Mouse (Mus musculus): ENCODE measurements around the gene H2-Q7.
"Not testable (repeated sequence)": the region's sequence is repeated elsewhere in the genome, so short reads cannot be mapped to it uniquely, and the experiment has no call there.

H2-Q7 gene

DNA sequence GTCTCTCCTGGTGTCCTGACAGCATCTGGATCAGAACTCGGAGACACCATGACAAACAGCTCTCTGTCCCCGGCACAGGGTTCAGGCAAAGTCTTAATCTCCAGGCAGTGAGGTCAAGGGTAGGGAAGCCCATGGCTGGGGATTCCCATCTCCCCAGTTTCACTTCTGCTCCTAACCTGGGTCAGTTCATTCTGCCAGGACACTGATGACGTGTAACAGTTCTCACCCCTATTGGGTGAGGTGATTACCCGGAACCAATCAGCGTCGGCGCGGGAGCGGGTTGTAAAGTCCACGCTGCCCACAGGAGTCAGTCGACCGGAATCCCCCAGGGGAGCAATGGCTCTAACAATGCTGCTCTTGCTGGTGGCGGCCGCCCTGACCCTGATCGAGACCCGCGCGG, at the start of gene H2-Q7:
H2-Q7 (plus strand) TSS at position 271 of the 400 bp plus-strand sequence.
- DNase-seq: peak; percentile 87 to 90

- DNase-seq: peak in 1 of 2 experiments; percentile 67
Observed at GRCm38 (mm10) chr17:35389796-35390195, 49.2 kb upstream of the H2-Q7 start.

DNA sequence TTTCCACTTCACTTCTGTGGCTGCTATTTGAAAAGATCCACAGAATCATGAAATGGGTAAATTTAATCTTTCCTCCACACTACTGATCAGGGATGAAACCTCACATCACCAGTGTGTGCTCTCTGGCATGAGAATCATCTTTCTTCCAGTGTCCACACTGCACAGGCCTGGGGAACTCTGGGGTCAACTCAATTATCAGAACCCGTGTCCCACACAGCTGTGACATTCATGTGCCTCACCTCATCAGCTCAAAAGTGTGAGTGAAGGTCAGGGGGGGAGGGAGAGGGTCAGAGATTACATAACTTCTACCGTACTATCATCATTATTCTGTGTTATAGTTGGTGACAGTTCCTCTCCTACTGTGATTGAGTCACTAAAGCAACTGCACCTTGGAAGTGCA, 46.3 kb upstream of the H2-Q7 start:
- DNase-seq: not testable (repeated sequence)

GRCm38 (mm10) chr17:35393864-35394800, 44.8 kb upstream of the H2-Q7 start:
- peak in 1 of 2 experiments; percentile 42 for DNase-seq

DNA sequence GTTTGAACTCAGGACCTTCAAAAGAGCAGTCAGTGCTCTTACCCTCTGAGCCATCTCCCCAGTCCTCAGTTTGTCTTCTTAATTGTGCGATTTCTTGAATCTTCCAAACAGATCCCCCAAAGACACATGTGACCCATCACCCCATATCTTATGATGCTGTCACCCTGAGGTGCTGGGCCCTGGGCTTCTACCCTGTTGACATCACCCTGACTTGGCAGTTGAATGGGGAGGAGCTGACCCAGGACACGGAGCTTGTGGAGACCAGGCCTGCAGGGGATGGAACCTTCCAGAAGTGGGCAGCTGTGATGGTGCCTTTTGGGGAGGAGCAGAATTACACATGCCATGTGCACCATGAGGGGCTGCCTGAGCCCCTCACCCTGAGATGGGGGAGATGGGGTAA, 42.0 kb upstream of the H2-Q7 start:
- not testable (repeated sequence) for DNase-seq

DNA sequence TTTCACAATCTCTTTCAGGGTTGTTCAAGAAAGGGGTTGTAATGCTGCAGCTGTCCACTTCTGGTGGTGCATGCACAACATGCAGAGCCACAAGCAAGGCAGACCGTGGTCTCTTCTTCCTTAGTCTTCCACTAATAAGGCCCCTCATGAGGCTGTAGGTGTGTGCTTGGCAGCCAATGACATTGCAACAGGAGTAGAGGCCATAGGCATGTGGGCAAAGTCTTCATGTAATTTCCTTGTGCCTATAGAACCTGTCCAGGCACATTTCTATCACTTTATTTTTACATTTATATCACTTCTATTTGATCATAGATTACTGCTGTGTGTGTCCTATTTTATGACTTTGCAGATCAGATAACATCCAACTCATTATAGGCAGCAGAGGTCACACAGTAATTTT, 25.9 kb upstream of the H2-Q7 start:
- DNase-seq: not testable (repeated sequence)

DNA sequence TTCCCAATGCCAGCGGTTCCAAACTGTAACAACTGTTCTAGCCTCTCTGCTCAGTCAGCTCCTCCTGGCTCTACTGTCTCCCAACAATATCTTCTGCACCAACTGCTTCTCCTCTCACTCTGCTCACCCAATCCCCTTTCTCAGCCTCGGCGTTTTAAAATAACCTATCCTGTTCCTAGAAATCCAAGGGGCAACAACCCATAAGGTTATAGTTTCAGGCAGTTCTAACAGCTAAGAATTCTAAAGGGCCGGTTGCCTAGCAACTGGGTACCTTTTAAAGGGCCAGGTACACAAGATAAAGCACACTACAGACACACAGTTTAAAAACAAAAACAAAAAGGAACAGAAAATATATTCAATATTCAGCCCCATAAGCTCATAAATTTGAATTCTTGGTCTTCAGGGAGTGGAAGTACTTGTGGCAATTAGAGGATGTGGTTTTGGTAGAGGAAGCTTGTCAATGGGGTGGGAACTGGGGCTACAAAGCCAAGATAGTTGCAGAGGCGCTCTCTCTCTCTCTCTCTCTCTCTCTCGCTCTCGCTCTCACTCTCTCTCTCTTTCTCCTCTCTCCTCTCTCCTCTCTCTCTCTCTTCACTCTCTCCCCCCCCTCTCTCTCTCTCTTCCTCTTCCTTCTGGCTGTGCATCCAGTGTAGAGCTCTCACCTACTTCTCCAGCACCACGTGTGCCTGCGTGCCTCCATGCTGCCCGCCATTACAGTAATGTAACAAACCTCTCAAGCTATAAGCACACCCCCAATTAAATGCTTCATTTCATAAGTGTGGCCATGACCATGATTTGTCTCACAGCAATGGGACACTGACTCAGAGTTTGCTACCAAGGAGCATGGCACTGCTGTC, 23.5 kb upstream of the H2-Q7 start:
- not testable (repeated sequence) for DNase-seq

- no peak for DNase-seq
Observed at GRCm38 (mm10) chr17:35418772-35419171, 20.2 kb upstream of the H2-Q7 start.

DNA sequence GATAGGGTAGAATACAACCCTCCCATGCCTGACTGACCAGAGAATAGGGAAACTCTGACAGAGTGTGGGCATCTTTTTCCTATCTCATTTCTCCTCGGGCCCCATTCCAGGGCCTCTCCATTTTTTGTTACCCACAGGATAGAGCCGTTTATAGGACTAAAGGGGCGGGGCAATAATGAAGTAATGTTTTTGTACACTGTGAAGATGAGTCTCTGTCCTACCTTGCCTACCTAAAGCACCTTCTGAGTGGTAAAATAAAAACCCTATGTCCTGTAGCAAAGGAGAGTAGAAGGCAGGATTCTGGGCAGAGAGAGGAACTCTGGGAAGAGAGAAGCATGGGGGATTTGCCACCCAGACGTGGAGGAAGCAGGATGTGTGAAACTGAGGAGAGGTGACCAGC, 19.4 kb upstream of the H2-Q7 start:
- not testable (repeated sequence) for DNase-seq

GRCm38 (mm10) chr17:35420206-35420810, 18.6 kb upstream of the H2-Q7 start:
- peak in 1 of 2 experiments; percentile 72 for DNase-seq

DNA sequence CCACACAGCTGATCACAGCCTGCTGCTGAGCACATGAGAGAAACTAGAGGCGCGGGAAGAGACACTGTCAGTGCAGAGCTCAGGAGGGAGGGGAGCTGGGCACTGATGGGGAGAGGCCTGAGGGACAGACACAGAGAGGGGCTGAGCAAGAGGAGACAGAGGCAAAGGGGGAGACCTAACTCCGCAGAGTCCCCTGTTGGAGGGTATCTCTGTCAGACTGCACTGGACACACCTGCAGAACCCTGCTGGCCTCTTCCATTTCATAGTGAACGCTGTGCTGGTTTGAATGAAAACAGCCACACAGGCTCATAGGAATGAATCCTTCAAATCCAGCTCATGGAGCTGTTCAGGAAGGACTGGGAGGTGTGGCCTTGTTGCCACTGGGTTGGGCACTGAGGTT, 17.6 kb upstream of the H2-Q7 start:
- not testable (repeated sequence) for DNase-seq

DNA sequence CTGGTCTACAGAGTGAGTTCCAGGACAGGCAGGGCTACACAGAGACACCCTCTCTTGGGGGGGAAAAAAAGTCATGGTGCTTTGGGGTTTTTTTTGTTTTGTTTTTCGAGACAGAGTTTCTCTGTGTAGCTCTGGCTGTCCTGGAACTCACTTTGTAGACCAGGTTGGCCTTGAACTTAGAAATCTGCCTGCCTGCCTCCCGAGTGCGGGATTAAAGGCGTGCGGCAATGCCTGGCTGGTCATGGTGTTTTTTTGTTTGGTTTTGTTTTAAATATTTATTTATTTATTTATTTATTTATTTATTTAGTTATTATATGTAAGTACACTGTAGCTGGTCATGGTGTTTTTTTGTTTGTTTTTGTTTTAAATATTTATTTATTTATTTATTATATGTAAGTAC, 16.6 kb upstream of the H2-Q7 start:
- DNase-seq: not testable (repeated sequence)

- not testable (repeated sequence) for DNase-seq
Observed at GRCm38 (mm10) chr17:35423131-35423810, 15.7 kb upstream of the H2-Q7 start.

DNA sequence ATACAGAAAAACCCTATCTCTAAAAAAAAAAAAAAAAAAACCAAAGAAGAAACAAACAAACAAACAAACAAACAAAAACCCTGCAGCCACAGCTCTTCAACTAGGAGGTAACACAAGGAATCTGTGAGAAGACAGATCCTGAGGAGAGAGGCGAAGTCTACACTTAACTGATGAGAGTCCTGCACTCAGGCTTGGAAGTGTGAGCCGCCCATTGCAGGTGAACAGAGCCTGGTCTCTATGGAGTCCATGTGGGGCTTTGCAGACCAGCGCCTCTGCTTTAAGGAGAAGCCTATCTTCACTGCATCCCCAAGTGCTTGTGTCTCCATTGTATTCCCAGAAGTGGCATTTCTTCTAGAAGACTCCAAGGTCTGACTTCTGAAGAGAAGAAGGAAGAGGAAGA, 14.8 kb upstream of the H2-Q7 start:
- not testable (repeated sequence) for DNase-seq

GRCm38 (mm10) chr17:35424624-35425416, 14.1 kb upstream of the H2-Q7 start, which contains the start of gene H2-Q6:
H2-Q6 (plus strand) TSS chr17:35424850.
- peak; percentile 72 to 84 for DNase-seq

DNA sequence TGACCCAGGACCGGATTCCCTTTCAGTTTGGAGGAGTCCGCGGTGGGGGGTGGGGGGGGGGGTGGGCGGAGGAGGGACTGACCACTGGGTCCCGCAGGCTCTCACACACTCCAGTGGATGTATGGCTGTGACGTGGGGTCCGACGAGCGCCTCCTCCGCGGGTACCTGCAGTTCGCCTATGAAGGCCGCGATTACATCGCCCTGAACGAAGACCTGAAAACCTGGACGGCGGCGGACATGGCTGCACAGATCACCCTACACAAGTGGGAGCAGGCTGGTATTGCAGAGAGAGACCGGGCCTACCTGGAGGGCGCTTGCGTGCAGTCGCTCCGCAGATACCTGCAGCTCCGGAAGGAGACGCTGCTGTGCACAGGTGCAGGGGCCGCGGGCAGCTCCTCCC, 13.5 kb upstream of the H2-Q7 start:
- DNase-seq: peak in 1 of 2 experiments; percentile 29

- not testable (repeated sequence) for DNase-seq
Observed at GRCm38 (mm10) chr17:35428883-35429282, 10.1 kb upstream of the H2-Q7 start.

- DNase-seq: not testable (repeated sequence)
Observed at GRCm38 (mm10) chr17:35430671-35431070, 8.3 kb upstream of the H2-Q7 start.

DNA sequence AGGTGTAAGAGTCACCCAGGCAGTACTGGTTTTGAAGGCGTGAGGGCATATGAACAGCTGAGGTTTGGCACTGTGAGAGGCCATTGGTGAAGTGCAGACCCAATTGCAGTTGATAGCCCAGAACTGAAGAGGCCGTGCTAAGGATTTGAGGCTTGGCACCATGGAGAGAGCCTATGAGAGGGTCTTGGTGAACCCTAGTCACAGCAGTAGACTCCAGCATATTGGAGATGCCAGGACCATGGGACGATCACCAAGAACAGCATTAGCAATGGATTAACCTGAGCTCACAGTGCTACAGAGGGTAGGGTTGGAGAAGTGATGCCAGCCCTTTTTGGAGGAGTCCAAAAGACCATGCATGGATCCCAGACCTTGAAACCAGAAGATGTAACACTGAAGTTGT, 6.8 kb upstream of the H2-Q7 start:
- not testable (repeated sequence) for DNase-seq

DNA sequence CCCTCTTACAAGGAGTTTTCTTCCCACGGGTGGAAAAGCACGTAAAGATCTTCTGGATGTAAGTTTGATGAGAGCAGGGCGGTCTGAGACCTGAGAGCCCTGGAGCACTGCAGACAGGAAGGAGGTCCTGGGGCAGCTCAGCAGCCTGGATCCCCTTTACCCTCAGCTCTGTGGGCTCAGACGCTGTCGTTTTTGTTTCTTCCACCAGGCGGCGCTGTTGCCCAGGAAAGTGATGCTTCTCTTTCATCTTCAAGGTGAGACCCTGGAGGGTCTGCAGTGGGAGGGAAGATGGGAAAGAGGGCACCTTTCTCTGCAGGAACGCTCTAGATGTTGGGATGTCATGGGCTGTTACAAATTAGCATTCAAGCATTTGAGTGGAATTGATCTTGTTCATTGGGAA, 4.1 kb upstream of the H2-Q7 start:
- DNase-seq: peak in 1 of 2 experiments; percentile 47

DNA sequence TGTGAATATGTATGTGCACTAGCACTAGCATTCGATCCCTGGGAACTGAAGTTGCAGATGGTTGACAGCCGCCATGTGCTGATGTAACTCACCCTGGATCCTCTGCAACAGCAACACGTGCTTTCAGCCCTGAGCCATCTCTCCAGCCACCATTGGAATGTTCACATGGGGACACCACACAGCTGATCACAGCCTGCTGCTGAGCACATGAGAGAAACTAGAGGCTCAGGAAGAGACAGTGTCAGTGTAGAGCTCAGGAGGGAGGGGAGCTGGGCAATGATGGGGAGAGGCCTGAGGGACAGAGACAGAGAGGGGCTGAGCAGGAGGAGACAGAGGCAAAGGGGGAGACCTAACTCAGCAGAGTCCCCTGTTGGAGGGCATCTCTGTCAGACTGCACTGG, 3.4 kb upstream of the H2-Q7 start:
- not testable (repeated sequence) for DNase-seq

Measured in kidney, postnatal 36 days (tissue).